Mouse (Mus musculus) liver, embryonic 13.5 days (tissue): ENCODE measurements around the gene Gm45261. TPM values are rescaled to one million over a fixed set of nuclear protein-coding genes. Genes with fewer than 3 reads are reported as not detected.
A peak's percentile ranks its signal among the peaks of the same experiment; 100 is the strongest.

ENCODE experiments used
- ATAC-seq: fragments of 200-750 bp; cut with Nextera tagmentation; 2 replicates; pipeline ENCODE4 v1.8.0; 2017; ENCODE audit warnings: low read depth, mild to moderate bottlenecking, moderate number of reproducible peaks, moderate library complexity
- DNase-seq: peaks from one replicate; pipeline ENCODE4 v3.0.0; 2022
- H3K27ac ChIP-seq: fragments of 300-500 bp; sonication (generic); 2 replicates; pipeline ENCODE4 v1.5.1; 2015; ENCODE audit warnings: moderate library complexity, mild to moderate bottlenecking, inconsistent platforms
- H3K27me3 ChIP-seq: fragments of 300-500 bp; sonication (generic); 2 replicates; pipeline ENCODE4 v1.6.1; 2015; ENCODE audit warnings: mild to moderate bottlenecking, inconsistent platforms
- H3K36me3 ChIP-seq: fragments of 300-500 bp; sonication (generic); 2 replicates; pipeline ENCODE4 v1.6.1; 2015; ENCODE audit warnings: mild to moderate bottlenecking, inconsistent platforms
- H3K4me1 ChIP-seq: fragments of 300-500 bp; sonication (generic); replicated peaks from 2 replicates; pipeline ENCODE4 v1.6.1; 2015; ENCODE audit warnings: inconsistent platforms
- H3K4me2 ChIP-seq: fragments of 300-500 bp; sonication (generic); 2 replicates; pipeline ENCODE4 v1.6.1; 2015; ENCODE audit warnings: inconsistent platforms, mild to moderate bottlenecking, moderate library complexity
- H3K4me3 ChIP-seq: fragments of 300-500 bp; sonication (generic); replicated peaks from 2 replicates; pipeline ENCODE4 v1.5.1; 2015; ENCODE audit warnings: mild to moderate bottlenecking, inconsistent platforms
- H3K9ac ChIP-seq: fragments of 300-500 bp; sonication (generic); 2 replicates; pipeline ENCODE4 v1.6.1; 2015; ENCODE audit warnings: mild to moderate bottlenecking, inconsistent platforms
- H3K9me3 ChIP-seq: fragments of 300-500 bp; sonication (generic); replicated peaks from 2 replicates; pipeline ENCODE4 v1.6.1; 2016; ENCODE audit warnings: inconsistent platforms
- WGBS: fragments of 180-500 bp; shearing (Covaris S2); methylation state at CpG from one replicate; pipeline ENCODE4 v1.1.7; 2015; ENCODE audit not compliant: insufficient replicate concordance; 5-methylcytosine and 5-hydroxymethylcytosine counted together
- polyA plus RNA-seq: library from polyadenylated mRNA; unstranded; fragments of >200 nt; fragmentation: Nextera tagmentation; extraction: Ambion mirVana; gene quantifications from 2 replicates; pipeline ENCODE4 v1.2.1, GENCODE M21; 2015

The Gm45261 gene
- polyA plus RNA-seq, 1 experiment from 2014 or later: not detected

DNA sequence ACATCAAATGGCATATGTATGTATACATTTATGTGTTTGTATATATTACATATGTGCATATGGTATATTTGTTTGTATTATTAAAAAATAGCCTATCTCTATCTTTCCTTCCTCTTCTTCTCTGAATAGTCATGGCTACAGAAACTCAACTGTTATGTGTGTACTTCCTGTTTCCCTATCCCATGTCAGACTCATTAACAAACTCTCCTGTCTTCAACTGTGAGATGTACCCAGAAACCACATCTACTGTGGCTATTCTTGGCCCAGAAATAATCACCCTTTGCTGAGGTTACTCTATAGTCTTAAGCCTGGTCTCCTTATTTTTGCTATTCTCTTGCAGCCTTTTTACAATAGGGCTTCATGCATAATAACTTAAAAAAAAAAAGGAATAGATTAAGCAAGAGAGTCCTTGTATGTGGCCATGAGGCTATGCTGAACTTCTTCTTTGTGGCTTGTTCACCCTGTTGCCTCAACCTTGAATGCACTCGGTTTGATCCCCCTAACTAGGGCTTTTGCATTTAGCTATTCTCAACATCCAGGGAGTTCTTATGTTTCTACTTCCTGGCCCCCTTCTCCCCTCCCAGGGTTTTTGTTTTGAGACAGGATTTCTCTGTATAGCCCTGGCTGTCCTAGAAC is 9.2 kb downstream of the Gm45261 start:
- H3K27ac ChIP-seq: no peak overlapping the region
- no peaks in the 10 kb centered on the region for H3K36me3 ChIP-seq
- no peaks in the 10 kb centered on the region for H3K9me3 ChIP-seq
- H3K27me3 ChIP-seq: no peaks in the 10 kb centered on the region
- ATAC-seq: no peak
- no peak overlapping the region for H3K9ac ChIP-seq
- no peak overlapping the region for H3K4me3 ChIP-seq
- WGBS: 21% methylated on average over 1 of the region's 1 CpGs
- DNase-seq: no peak
- H3K4me1 ChIP-seq: 0 out of 2 replicates have a peak, but pooled peaks cover 4% of the 10 kb centered on the region
- no peak overlapping the region for H3K4me2 ChIP-seq

DNA sequence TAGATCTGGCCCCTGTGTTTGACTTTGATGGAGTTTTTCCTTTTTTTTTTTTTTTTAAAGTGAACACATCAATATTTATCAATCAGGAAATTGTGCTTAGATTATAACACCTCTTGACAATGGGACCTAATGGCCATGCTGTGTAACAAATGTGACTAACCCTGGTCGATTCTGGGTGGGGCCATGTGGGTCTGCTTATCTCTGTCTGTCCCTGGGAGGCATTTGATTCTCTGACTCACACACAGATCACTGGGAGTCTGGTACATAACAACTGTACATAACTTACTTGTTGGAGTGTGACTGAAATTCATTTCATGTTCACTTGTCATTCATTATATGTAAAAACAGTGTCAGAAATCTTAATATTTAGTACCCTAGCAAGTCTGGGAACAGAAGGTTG is 13.7 kb downstream of the Gm45261 start:
- 11% methylated on average over 1 of the region's 1 CpGs for WGBS
- H3K36me3 ChIP-seq: no peaks in the 10 kb centered on the region
- 0 out of 2 replicates have a peak, but pooled peaks cover 4% of the 10 kb centered on the region for H3K4me1 ChIP-seq
- H3K27me3 ChIP-seq: no peaks in the 10 kb centered on the region
- no peak overlapping the region for H3K4me2 ChIP-seq
- H3K9me3 ChIP-seq: no peaks in the 10 kb centered on the region
- DNase-seq (no peak), ATAC-seq (no peak)
- H3K4me3 ChIP-seq: no peak overlapping the region
- H3K27ac ChIP-seq: no peak overlapping the region
- H3K9ac ChIP-seq: no peak overlapping the region

DNA sequence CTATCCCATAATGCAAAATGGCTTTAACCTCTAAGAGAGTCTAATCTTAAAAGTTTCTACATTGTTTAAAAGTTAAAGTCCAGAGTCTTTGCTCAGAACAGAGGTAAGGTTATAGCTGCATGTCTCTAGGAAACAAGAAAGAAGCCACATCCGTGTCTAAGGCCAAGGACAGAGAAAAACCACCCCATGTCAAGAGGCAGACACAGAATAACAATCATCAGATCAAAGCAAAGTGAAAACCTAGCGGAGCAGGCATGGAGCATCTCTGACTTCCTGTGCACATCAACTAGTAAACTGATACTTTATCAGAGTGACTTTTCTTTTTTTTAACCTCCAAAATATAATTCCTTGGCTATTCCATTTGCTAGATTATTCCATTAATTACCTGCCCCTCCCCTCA is 20.3 kb downstream of the Gm45261 start:
- no peak overlapping the region for H3K27ac ChIP-seq
- 55% methylated on average over 2 of the region's 2 CpGs for WGBS

GRCm38 (mm10) chr1:80438506-80438905 is 22.7 kb downstream of the Gm45261 start:
- Histone ChIP-seq H3K9me3 (no peaks in the 10 kb centered on the region), H3K4me1 (no peaks in the 10 kb centered on the region), H3K4me3 (no peak overlapping the region), H3K4me2 (no peak overlapping the region), H3K27me3 (no peaks in the 10 kb centered on the region), H3K27ac (no peak overlapping the region), H3K36me3 (no peaks in the 10 kb centered on the region), H3K9ac (no peak overlapping the region)
- WGBS: 60% methylated on average over 2 of the region's 2 CpGs
- DNase-seq: no peak
- ATAC-seq: no peak

More for the DNA sequence above, 20.3 kb downstream of the Gm45261 start:
- Histone ChIP-seq H3K9me3 (no peaks in the 10 kb centered on the region), H3K27me3 (no peaks in the 10 kb centered on the region), H3K4me3 (no peak overlapping the region), H3K4me2 (no peak overlapping the region), H3K9ac (no peak overlapping the region), H3K4me1 (no peaks in the 10 kb centered on the region), H3K36me3 (no peaks in the 10 kb centered on the region)
- ATAC-seq (no peak), DNase-seq (no peak)

DNA sequence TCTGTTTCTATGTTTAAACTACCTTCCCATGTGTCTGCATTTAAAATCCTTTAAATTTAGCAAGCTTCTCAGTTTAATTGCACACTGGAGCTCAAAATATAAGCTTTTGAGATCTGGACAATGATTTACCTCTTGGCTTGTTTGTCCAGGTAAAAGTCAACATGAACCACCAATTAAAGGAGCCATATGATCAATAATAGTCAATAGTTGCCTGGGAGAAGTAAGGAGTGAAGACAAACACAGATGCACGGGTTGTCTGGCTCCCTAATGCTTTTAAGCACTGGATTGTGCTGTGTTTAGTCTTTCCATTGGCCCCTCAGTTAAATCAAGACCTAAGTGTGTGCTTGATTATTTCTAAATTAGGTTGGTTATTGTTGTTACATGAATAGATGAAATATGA is 33.3 kb downstream of the Gm45261 start:
- H3K4me3 ChIP-seq: no peak overlapping the region
- peak; percentile 66 for ATAC-seq
- H3K4me2 ChIP-seq: no peak overlapping the region
- H3K4me1 ChIP-seq: no peaks in the 10 kb centered on the region
- no peaks in the 10 kb centered on the region for H3K27me3 ChIP-seq
- H3K9me3 ChIP-seq: no peaks in the 10 kb centered on the region
- no peaks in the 10 kb centered on the region for H3K36me3 ChIP-seq
- no peak for DNase-seq
- 27% methylated on average over 1 of the region's 1 CpGs for WGBS
- no peak overlapping the region for H3K9ac ChIP-seq
- H3K27ac ChIP-seq: no peak overlapping the region

GRCm38 (mm10) chr1:80427425-80427824 is 33.8 kb downstream of the Gm45261 start:
- 48% methylated on average over 1 of the region's 1 CpGs for WGBS
- H3K4me1 ChIP-seq: no peaks in the 10 kb centered on the region
- ATAC-seq: 0 out of 2 replicates have a peak, but pooled peaks have one; percentile 36
- no peaks in the 10 kb centered on the region for H3K36me3 ChIP-seq
- peak overlapping the region; percentile 2; the same call in 1 of the 2 replicates for H3K27ac ChIP-seq
- no peaks in the 10 kb centered on the region for H3K27me3 ChIP-seq
- no peak overlapping the region for H3K9ac ChIP-seq
- no peak overlapping the region for H3K4me2 ChIP-seq
- H3K9me3 ChIP-seq: no peaks in the 10 kb centered on the region
- no peak for DNase-seq
- no peak overlapping the region for H3K4me3 ChIP-seq

DNA sequence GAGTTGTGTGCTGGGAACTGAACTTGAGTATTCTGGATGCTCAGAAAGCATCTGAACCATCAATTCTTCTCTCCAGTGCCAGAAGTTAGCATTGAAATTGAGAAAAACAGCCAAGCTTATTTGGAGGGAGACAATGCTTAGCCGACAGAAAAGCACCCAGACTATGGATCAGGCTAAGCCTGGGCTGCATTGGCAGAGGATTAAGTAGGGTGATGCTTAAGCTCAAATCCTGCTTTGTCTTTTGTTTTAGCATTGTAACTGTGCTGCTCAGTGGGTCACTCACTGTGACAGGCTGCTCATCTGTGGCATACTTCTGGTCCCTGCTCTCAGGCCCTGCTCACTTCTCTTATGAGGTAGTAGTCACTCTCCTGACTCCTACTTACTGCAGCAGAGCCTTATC is 36.6 kb downstream of the Gm45261 start:
- no peak for ATAC-seq
- no peak overlapping the region for H3K4me3 ChIP-seq
- no peaks in the 10 kb centered on the region for H3K9me3 ChIP-seq
- no peaks in the 10 kb centered on the region for H3K4me1 ChIP-seq
- H3K36me3 ChIP-seq: no peaks in the 10 kb centered on the region
- H3K27me3 ChIP-seq: no peaks in the 10 kb centered on the region
- 74% methylated on average over 1 of the region's 1 CpGs for WGBS
- H3K27ac ChIP-seq: no peak overlapping the region
- H3K4me2 ChIP-seq: no peak overlapping the region
- no peak overlapping the region for H3K9ac ChIP-seq
- DNase-seq: no peak

GRCm38 (mm10) chr1:80418321-80419045 is 42.8 kb downstream of the Gm45261 start:
- no peak overlapping the region for H3K4me3 ChIP-seq
- no peak overlapping the region for H3K9ac ChIP-seq
- WGBS: 48% methylated on average over 12 of the region's 12 CpGs
- no peak overlapping the region for H3K27ac ChIP-seq
- DNase-seq (no peak), ATAC-seq (no peak)
- no peaks in the 10 kb centered on the region for H3K27me3 ChIP-seq
- H3K4me1 ChIP-seq: no peaks in the 10 kb centered on the region
- H3K36me3 ChIP-seq: no peaks in the 10 kb centered on the region
- no peak overlapping the region for H3K4me2 ChIP-seq
- H3K9me3 ChIP-seq: no peaks in the 10 kb centered on the region

GRCm38 (mm10) chr1:80416329-80416728 is 44.9 kb downstream of the Gm45261 start:
- no peak for ATAC-seq
- no peak overlapping the region for H3K4me2 ChIP-seq
- H3K27me3 ChIP-seq: no peaks in the 10 kb centered on the region
- no peak overlapping the region for H3K4me3 ChIP-seq
- H3K9me3 ChIP-seq: no peaks in the 10 kb centered on the region
- H3K36me3 ChIP-seq: no peaks in the 10 kb centered on the region
- no peak overlapping the region for H3K27ac ChIP-seq
- no peak for DNase-seq
- WGBS: 58% methylated on average over 5 of the region's 5 CpGs
- H3K4me1 ChIP-seq: no peaks in the 10 kb centered on the region
- H3K9ac ChIP-seq: no peak overlapping the region

DNA sequence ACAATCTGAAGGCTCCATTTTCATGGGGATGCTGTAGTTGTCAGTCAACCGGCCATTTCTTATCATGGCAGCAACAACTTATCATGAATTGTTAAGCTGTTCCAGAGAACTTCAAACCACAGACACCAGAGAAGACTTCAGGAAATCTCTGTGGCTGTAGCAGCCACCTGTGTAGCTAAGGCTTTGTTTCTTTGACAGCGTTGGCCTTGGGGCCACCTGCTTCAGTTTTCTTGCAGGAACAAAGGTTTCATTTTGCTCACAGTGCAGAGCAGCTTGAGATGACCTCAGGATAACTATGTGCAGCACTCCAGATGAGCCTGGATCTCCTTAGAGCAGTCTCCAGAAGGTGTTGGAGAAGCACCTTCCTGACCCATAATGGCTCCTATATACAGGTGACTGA is 48.7 kb downstream of the Gm45261 start:
- no peak for ATAC-seq
- WGBS: 29% methylated on average over 2 of the region's 2 CpGs

GRCm38 (mm10) chr1:80410229-80410973 is 50.8 kb downstream of the Gm45261 start:
- Histone ChIP-seq H3K27ac (no peak overlapping the region), H3K4me1 (no peaks in the 10 kb centered on the region), H3K36me3 (no peaks in the 10 kb centered on the region), H3K9me3 (no peaks in the 10 kb centered on the region), H3K27me3 (no peaks in the 10 kb centered on the region), H3K4me2 (no peak overlapping the region), H3K9ac (no peak overlapping the region), H3K4me3 (no peak overlapping the region)
- no peak for ATAC-seq
- no peak for DNase-seq

More for the DNA sequence above, 48.7 kb downstream of the Gm45261 start:
- Histone ChIP-seq H3K4me2 (no peak overlapping the region), H3K27ac (no peak overlapping the region), H3K4me3 (no peak overlapping the region), H3K27me3 (no peaks in the 10 kb centered on the region), H3K4me1 (no peaks in the 10 kb centered on the region), H3K9me3 (no peaks in the 10 kb centered on the region), H3K9ac (no peak overlapping the region), H3K36me3 (no peaks in the 10 kb centered on the region)
- DNase-seq: no peak
